Mouse (Mus musculus) CH12.LX (cell line): Measurements from ENCODE around the gene Zfp148. TPM values are rescaled to one million over a fixed set of nuclear protein-coding genes. Genes with fewer than 3 reads are reported as not detected.

Source experiments
- DNase-seq: peaks from one replicate; pipeline ENCODE4 v3.0.0-alpha.2; 2013; ENCODE audit errors: extremely low read depth
- H3K27ac ChIP-seq: 2 replicates; pipeline ENCODE4 v1.5.1; 2012; ENCODE audit warnings: low read depth, mild to moderate bottlenecking, control low read depth, moderate library complexity; ENCODE audit not compliant: insufficient read depth
- H3K27me3 ChIP-seq: replicated peaks from 2 replicates; pipeline ENCODE3; 2012; ENCODE audit warnings: inconsistent platforms
- H3K36me3 ChIP-seq, 2 experiments: replicated peaks in 1 of 2; 2 replicates each; pipeline versions ENCODE3 to v1.6.1; 2012; ENCODE audit warnings: inconsistent platforms in 1 of 2, low read length in 1 of 2, mild to moderate bottlenecking in 1 of 2, mixed read lengths in 1 of 2, moderate library complexity in 1 of 2; ENCODE audit not compliant: control insufficient read depth in 1 of 2, insufficient read depth in 1 of 2
- H3K4me1 ChIP-seq, 2 experiments: 2 replicates each; pipeline ENCODE4 v1.6.1; 2012; ENCODE audit warnings: inconsistent platforms in 1 of 2, moderate library complexity in 1 of 2; ENCODE audit not compliant: insufficient read depth in 2 of 2, control insufficient read depth in 1 of 2
- H3K4me2 ChIP-seq: 2 replicates; pipeline ENCODE4 v1.6.1; 2012; ENCODE audit warnings: low read depth, mild to moderate bottlenecking, control low read depth; ENCODE audit not compliant: poor library complexity, insufficient read depth, severe bottlenecking
- H3K4me3 ChIP-seq, 3 experiments: fragments of 150-350 bp in 1 of 3; sonication (generic) in 1 of 3; replicated peaks in 1 of 3; 2 replicates each; pipeline versions ENCODE3 to v1.5.1; 2011 to 2012; ENCODE audit warnings: low read depth in 2 of 3, low read length in 2 of 3, mild to moderate bottlenecking in 2 of 3, moderate library complexity in 2 of 3, control low read depth in 1 of 3, improper control_type of control experiment in 1 of 3, inconsistent platforms in 1 of 3, mixed read lengths in 1 of 3; ENCODE audit not compliant: poor library complexity in 1 of 3
- H3K79me2 ChIP-seq: replicated peaks from 2 replicates; pipeline ENCODE4 v1.6.1; 2012; ENCODE audit warnings: mild to moderate bottlenecking, moderate library complexity; ENCODE audit not compliant: control insufficient read depth, poor library complexity, insufficient read depth, severe bottlenecking; ENCODE audit errors: extremely low read depth
- H3K9ac ChIP-seq: 2 replicates; pipeline ENCODE4 v1.6.1; 2012; ENCODE audit warnings: low read depth, mild to moderate bottlenecking, control low read depth, moderate library complexity; ENCODE audit not compliant: insufficient read depth
- H3K9me3 ChIP-seq: replicated peaks from 2 replicates; pipeline ENCODE3; 2012; ENCODE audit warnings: low read length, inconsistent platforms, mixed read lengths
- BHLHE40 ChIP-seq: IDR thresholded peaks from 2 replicates; pipeline ENCODE4 v1.6.1; 2011; ENCODE audit warnings: mild to moderate bottlenecking, low read depth, low read length, improper control_type of control experiment
- CHD1 ChIP-seq: IDR thresholded peaks from 2 replicates; pipeline ENCODE4 v1.6.1; 2012; ENCODE audit warnings: low read depth, low read length, improper control_type of control experiment, inconsistent platforms
- CHD2 ChIP-seq: IDR thresholded peaks from 2 replicates; pipeline ENCODE4 v1.6.1; 2011; ENCODE audit warnings: low read length, improper control_type of control experiment
- ELF1 ChIP-seq: IDR thresholded peaks from 2 replicates; pipeline ENCODE4 v1.6.1; 2014; ENCODE audit warnings: low read depth, mild to moderate bottlenecking, inconsistent platforms, low read length, improper control_type of control experiment
- EP300 ChIP-seq: IDR thresholded peaks from 2 replicates; pipeline ENCODE4 v1.6.1; 2011; ENCODE audit warnings: low read length, improper control_type of control experiment
- ETS1 ChIP-seq: conservative IDR thresholded peaks from 2 replicates; pipeline ENCODE4 v1.6.1; 2012; ENCODE audit warnings: low read depth, mild to moderate bottlenecking, inconsistent platforms, low read length, improper control_type of control experiment, moderate library complexity
- GABPA ChIP-seq: IDR thresholded peaks from 2 replicates; pipeline ENCODE4 v1.6.1; 2012; ENCODE audit warnings: low read depth, low read length, improper control_type of control experiment, inconsistent platforms; ENCODE audit not compliant: insufficient replicate concordance
- HCFC1 ChIP-seq: IDR thresholded peaks from 2 replicates; pipeline ENCODE4 v1.6.1; 2012; ENCODE audit warnings: low read depth, mild to moderate bottlenecking, inconsistent platforms, low read length, improper control_type of control experiment
- IRF4 ChIP-seq: IDR thresholded peaks from 2 replicates; pipeline ENCODE4 v1.6.1; 2014; ENCODE audit warnings: low read depth, mild to moderate bottlenecking, inconsistent platforms, low read length, improper control_type of control experiment
- JUN ChIP-seq: IDR thresholded peaks from 2 replicates; pipeline ENCODE4 v1.6.1; 2011; ENCODE audit warnings: low read depth, mild to moderate bottlenecking, low read length, improper control_type of control experiment, moderate library complexity; ENCODE audit not compliant: insufficient read depth
- JUND ChIP-seq: conservative IDR thresholded peaks from 2 replicates; pipeline ENCODE4 v1.6.1; 2011; ENCODE audit warnings: low read depth, low read length, improper control_type of control experiment
- KAT2A ChIP-seq: IDR thresholded peaks from 2 replicates; pipeline ENCODE4 v1.6.1; 2012; ENCODE audit warnings: low read length, improper control_type of control experiment, inconsistent platforms; ENCODE audit not compliant: insufficient replicate concordance
- MAFK ChIP-seq: IDR thresholded peaks from 2 replicates; pipeline ENCODE4 v1.6.1; 2011; ENCODE audit warnings: low read length, improper control_type of control experiment; ENCODE audit not compliant: insufficient replicate concordance
- MAX ChIP-seq: IDR thresholded peaks from 2 replicates; pipeline ENCODE4 v1.6.1; 2011; ENCODE audit warnings: low read length, improper control_type of control experiment
- MXI1 ChIP-seq: IDR thresholded peaks from 2 replicates; pipeline ENCODE4 v1.6.1; 2011; ENCODE audit warnings: mild to moderate bottlenecking, low read depth, low read length, improper control_type of control experiment
- MYC ChIP-seq: IDR thresholded peaks from 2 replicates; pipeline ENCODE4 v1.6.1; 2011; ENCODE audit warnings: low read depth, mild to moderate bottlenecking, improper control_type of control experiment, low read length
- PAX5 ChIP-seq: IDR thresholded peaks from 2 replicates; pipeline ENCODE4 v1.6.1; 2012; ENCODE audit warnings: low read length, inconsistent platforms, mixed read lengths
- POLR2A ChIP-seq: IDR thresholded peaks from 2 replicates; pipeline ENCODE4 v1.6.1; 2011; ENCODE audit warnings: low read depth, mild to moderate bottlenecking, improper control_type of control experiment, low read length
- POLR2AphosphoS2 ChIP-seq: IDR thresholded peaks from 2 replicates; pipeline ENCODE4 v1.6.1; 2011; ENCODE audit warnings: low read depth, low read length, improper control_type of control experiment
- RAD21 ChIP-seq: IDR thresholded peaks from 2 replicates; pipeline ENCODE4 v1.6.1; 2011; ENCODE audit warnings: low read depth, mild to moderate bottlenecking, low read length, improper control_type of control experiment, moderate library complexity
- RCOR1 ChIP-seq: conservative IDR thresholded peaks from 2 replicates; pipeline ENCODE4 v1.6.1; 2012; ENCODE audit warnings: low read depth, mild to moderate bottlenecking, inconsistent platforms, low read length, improper control_type of control experiment
- SIN3A ChIP-seq: IDR thresholded peaks from 2 replicates; pipeline ENCODE4 v1.6.1; 2012; ENCODE audit warnings: low read length, improper control_type of control experiment, inconsistent platforms
- SMC3 ChIP-seq: IDR thresholded peaks from 2 replicates; pipeline ENCODE4 v1.6.1; 2011; ENCODE audit warnings: low read depth, low read length, improper control_type of control experiment
- TBP ChIP-seq: conservative IDR thresholded peaks from 2 replicates; pipeline ENCODE4 v1.6.1; 2011; ENCODE audit warnings: low read depth, low read length, improper control_type of control experiment
- TCF12 ChIP-seq: IDR thresholded peaks from 2 replicates; pipeline ENCODE4 v1.6.1; 2014; ENCODE audit warnings: low read depth, mild to moderate bottlenecking, inconsistent platforms, low read length, improper control_type of control experiment
- UBTF ChIP-seq: IDR thresholded peaks from 2 replicates; pipeline ENCODE4 v1.6.1; 2012; ENCODE audit warnings: low read depth, mild to moderate bottlenecking, inconsistent platforms, low read length, improper control_type of control experiment, moderate library complexity
- USF1 ChIP-seq: IDR thresholded peaks from 2 replicates; pipeline ENCODE4 v1.6.1; 2014; ENCODE audit warnings: low read depth, mild to moderate bottlenecking, inconsistent platforms, low read length, improper control_type of control experiment
- USF2 ChIP-seq: conservative IDR thresholded peaks from 2 replicates; pipeline ENCODE4 v1.6.1; 2011; ENCODE audit warnings: low read depth, low read length, improper control_type of control experiment
- ZC3H11A ChIP-seq: IDR thresholded peaks from 2 replicates; pipeline ENCODE4 v1.6.1; 2012; ENCODE audit warnings: low read depth, mild to moderate bottlenecking, inconsistent platforms, low read length, improper control_type of control experiment
- ZMIZ1 ChIP-seq: IDR thresholded peaks from 2 replicates; pipeline ENCODE4 v1.6.1; 2012; ENCODE audit warnings: low read depth, mild to moderate bottlenecking, inconsistent platforms, low read length, improper control_type of control experiment
- ZNF384 ChIP-seq: IDR thresholded peaks from 2 replicates; pipeline ENCODE4 v1.6.1; 2012; ENCODE audit warnings: low read depth, low read length, improper control_type of control experiment, inconsistent platforms
- dilution Hi-C: fragments of 300-500 bp; cut with MboI; formaldehyde crosslinking; loops from 2 replicates; pipeline ENCODE4 v1.14.3; 2020; ENCODE audit warnings: low sequenced_read_pairs; ENCODE audit not compliant: extremely low pct_unique_long_range_greater_than_20kb, extremely low pct_ligation_motif_present
- in situ Hi-C: fragments of 300-500 bp; cut with MboI; formaldehyde crosslinking; loops from 3 replicates; pipeline ENCODE4 v1.14.3; 2019; ENCODE audit warnings: low sequenced_read_pairs, low pct_ligation_motif_present, low pct_unique_long_range_greater_than_20kb, mixed read lengths
- polyA plus RNA-seq: library from polyadenylated mRNA; unstranded; fragments of >175 nt; gene quantifications from 2 replicates; pipeline ENCODE4 v1.2.1, GENCODE M21; 2012; ENCODE audit warnings: low read depth; ENCODE audit not compliant: insufficient read length
- total RNA-seq, 2 experiments: library from RNA; depleted of rRNA; stranded (reverse); fragments of 300-350 nt in 1 of 2; fragments of >200 nt in 1 of 2; gene quantifications; 2 replicates each; pipeline ENCODE4 v1.2.3; 2012 to 2014

Zfp148 gene
- total and polyA plus RNA-seq, 3 experiments: 19.5 to 36.6 (median 28.6) TPM

- no peak overlapping the region for H3K4me3 ChIP-seq
- H3K27me3 ChIP-seq: peaks cover 2% of the 10 kb centered on the region
- H3K9me3 ChIP-seq: no peaks in the 10 kb centered on the region
- no peak overlapping the region for H3K9ac ChIP-seq
- DNase-seq: no peak
- H3K4me2 ChIP-seq: no peak overlapping the region
- no peaks in the 10 kb centered on the region for H3K79me2 ChIP-seq
- H3K4me1 ChIP-seq: peaks cover 10 to 15% of the 10 kb centered on the region in 2 experiments
- in situ Hi-C loops: no loop called here
- H3K36me3 ChIP-seq: no peaks in the 10 kb centered on the region
- no peak for TF ChIP-seq SIN3A
- no peak for TF ChIP-seq ELF1
- no peak for TF ChIP-seq ETS1
- no peak for TF ChIP-seq KAT2A
- TF ChIP-seq ZC3H11A: no peak
- TF ChIP-seq CHD1: no peak
- no peak for TF ChIP-seq RAD21
- TF ChIP-seq CHD2: no peak
- TF ChIP-seq HCFC1: no peak
- TF ChIP-seq MXI1: no peak
- TF ChIP-seq TCF12: no peak
- no peak for TF ChIP-seq ZMIZ1
- TF ChIP-seq ZNF384: no peak
- TF ChIP-seq MYC: no peak
- no peak for TF ChIP-seq MAFK
- no peak for TF ChIP-seq SMC3
- no peak for TF ChIP-seq POLR2A
- TF ChIP-seq MAX: no peak
- TF ChIP-seq USF1: no peak
- no peak for TF ChIP-seq JUND
- TF ChIP-seq, all 38 proteins: peak for 0
- dilution Hi-C loops: no loop called here
- H3K27ac ChIP-seq: no peak overlapping the region
Measured at GRCm38 (mm10) chr16:33342356-33342755, 38.3 kb upstream of the Zfp148 start.

DNA sequence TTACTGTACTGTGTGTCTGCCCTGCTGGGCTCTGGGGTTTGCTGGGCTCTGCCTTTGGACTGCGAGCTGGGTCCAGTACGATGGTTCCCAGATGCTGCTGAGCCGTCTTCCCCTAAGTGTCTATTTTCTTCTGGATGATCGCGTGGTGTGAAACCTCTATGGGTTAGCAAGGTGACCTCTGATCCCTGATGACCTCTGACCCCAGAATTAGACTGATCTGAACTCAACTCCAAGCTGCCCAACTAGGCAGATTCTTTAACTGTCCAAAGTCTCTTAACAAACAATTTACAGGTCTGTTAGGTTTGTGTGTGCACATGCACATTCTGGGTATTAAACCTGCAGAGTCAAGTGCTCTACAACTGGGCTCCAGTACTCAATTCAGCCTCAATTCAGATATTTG is 37.5 kb upstream of the Zfp148 start:
- dilution Hi-C loops (no loop called here), in situ Hi-C loops (no loop called here)
- Histone ChIP-seq H3K27me3 (peaks cover 2% of the 10 kb centered on the region), H3K4me1 (peaks cover 10% of the 10 kb centered on the region in 2 experiments; a peak in 3 of 4 replicates), H3K4me2 (0 out of 2 replicates have a peak overlapping the region, but pooled peaks have one; percentile 8), H3K27ac (no peak overlapping the region), H3K9ac (no peak overlapping the region), H3K79me2 (no peaks in the 10 kb centered on the region), H3K9me3 (no peaks in the 10 kb centered on the region), H3K4me3 (no peak overlapping the region), H3K36me3 (no peaks in the 10 kb centered on the region)
- no peak for DNase-seq
- TF ChIP-seq MXI1: no peak
- TF ChIP-seq RCOR1: no peak
- TF ChIP-seq BHLHE40: no peak
- no peak for TF ChIP-seq TBP
- TF ChIP-seq POLR2AphosphoS2: no peak
- no peak for TF ChIP-seq EP300
- no peak for TF ChIP-seq JUN
- TF ChIP-seq IRF4: no peak
- no peak for TF ChIP-seq GABPA
- TF ChIP-seq USF2: no peak
- TF ChIP-seq PAX5: no peak
- no peak for TF ChIP-seq SMC3
- no peak for TF ChIP-seq POLR2A
- no peak for TF ChIP-seq UBTF
- TF ChIP-seq CHD2: no peak
- no peak for TF ChIP-seq KAT2A
